Mouse (Mus musculus) brain, adult 2 months (tissue): ENCODE results near the gene Gm49486.
"Not testable (repeated sequence)": the region's sequence is repeated elsewhere in the genome, so short reads cannot be mapped to it uniquely, and the experiment has no call there.

Experiments used
- DNase-seq: peaks from one replicate; pipeline ENCODE4 v3.0.0; 2011; ENCODE audit warnings: low read depth, low spot score

Gm49486 gene

DNA sequence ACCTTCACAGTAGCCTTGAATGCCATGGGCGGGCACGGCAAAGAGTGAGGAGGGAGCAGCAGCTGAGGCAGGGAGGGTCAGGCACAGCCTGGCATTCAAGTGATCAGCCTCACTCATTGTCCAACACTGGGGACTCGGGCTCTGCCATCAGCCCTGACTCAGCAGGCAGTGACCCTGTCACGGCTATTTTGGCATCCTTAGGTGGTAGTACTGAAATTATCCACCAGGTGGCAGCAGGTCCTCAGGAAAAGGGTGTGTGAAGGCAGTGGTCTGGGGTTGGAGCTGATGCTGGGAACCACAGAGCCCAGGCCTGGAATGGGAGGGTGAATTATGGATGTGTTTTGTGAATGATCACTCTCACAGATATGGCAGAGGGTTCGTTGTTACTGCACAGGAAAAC is 4.5 kb upstream of the Gm49486 start:
- DNase-seq, result peak; percentile 93

DNA sequence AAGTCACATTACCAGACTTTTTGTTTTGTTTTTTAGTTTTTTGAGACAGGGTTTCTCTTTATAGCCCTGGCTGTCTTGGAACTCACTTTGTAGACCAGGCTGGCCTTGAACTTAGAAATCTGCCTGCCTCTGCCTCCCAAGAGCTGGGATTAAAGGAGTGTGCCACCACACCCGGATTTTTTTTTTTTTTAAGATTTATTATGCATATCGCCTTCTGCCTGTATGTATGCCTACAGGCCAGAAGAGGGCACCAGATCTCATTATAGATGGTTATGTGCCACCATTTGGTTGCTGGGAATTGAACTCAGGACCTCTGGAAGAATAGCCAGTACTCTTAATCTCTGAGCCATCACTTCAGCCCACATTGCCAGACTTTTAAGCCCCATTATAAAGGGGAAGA is 3.4 kb upstream of the Gm49486 start:
- DNase-seq, result not testable (repeated sequence)

DNA sequence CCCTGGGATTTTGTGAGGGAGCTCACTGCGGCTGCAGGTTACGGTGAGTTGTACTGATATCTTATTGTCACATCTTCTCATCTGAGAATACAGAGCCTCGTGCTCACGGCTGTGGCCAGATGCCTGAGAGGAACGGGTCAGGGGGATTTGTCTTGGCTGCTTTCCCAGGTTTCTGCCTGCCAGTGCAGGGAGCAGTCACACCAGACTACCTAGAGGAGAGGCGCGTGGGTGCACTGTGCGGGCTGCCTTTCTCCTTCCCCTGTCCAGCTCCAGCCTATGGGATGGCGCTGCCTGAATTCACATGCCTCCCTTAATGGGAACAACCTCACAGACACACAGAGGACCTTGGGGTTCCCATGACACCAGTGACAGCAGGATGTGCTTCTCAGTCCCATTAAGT is 6.1 kb downstream of the Gm49486 start:
- no peak for DNase-seq

DNA sequence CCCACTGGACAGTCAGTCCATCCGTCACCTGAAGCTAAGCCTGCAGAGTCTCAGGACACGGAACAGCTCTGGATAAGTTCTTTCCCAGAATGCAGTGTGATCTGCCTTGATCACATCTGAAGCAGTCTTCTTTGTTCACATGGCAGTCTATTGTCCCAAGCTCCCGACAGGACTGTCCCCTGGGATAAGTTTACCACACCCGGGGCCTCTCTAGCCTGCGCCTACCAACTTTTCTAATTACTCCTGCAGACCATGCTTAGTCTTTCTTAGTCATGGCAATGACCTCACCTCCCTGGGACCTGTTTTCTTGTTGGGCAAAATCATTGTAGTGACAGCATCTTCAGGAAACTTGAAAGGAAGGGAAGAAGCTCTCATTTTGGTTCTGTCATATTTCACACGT is 8.8 kb downstream of the Gm49486 start:
- no peak for DNase-seq

DNA sequence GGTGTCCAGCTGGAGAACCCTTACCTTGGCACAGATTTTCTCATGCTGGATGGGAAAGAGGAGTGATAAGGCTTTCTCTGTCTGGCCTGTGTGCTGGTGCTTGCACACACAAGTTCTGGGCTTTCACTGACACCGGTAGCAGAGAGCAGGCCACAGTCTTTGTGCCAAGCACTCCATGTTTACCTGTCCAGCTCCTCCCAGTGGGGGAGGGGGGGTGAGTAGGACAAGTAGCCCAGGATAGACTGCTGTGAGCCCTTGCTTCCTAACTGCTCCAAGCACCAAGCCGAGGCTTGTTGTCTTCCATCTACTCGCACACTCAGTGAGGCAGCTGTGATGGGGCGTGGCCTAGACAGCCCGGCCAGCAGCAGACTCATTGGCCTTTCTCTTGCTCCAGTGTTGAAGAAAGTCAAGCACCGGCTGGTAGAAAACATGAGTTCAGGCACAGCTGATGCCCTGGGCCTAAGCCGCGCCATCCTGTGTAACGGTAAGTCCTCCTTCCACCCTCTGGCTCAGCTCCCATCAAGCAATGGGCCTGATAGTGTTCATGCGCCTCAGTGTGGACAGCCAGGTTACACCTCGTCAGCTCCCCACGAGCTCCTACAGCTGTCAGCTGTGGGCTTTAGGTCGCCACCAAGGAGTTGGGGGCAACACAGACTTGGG is 13.5 kb downstream of the Gm49486 start:
- DNase-seq, result peak; percentile 31

DNA sequence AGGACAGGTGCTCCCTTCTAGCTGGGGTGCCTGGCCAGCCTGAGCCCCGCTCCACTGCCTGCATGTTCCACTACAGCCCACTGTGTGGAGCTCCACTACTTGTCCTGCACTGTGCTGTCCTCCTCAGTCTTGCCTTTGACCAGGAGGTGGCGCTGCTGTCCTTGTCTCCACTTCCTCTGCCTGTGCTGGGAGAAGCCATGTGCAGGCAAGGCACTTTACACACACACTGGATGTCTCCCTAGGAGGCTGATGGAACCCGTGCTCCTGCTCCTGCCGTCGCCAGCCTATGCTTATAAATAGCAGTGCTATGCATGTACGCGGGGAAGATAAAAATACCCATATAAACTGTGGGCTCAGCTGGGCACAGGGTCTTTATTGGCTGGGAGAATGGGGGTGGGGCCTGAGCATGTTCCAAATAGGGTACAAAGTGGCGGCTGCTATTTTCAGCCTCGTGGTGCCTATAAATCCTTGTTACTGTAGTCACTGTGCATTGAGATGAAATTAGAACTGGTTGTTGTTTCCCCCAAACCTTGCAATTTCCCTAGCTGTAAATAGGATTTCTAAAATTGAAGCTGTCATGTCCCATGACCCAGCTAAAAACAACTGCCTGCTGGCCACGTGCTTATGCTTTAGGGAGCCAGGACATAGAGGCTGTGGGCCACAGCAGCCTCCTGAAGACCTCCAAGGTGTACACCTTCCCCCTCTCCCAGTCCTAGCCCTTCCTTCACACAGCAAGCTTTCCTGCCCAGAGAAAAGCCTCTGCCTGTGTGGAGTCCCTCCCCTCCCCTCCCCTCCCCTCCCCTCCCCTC is 14.2 kb downstream of the Gm49486 start:
- peak; percentile 99 for DNase-seq

DNA sequence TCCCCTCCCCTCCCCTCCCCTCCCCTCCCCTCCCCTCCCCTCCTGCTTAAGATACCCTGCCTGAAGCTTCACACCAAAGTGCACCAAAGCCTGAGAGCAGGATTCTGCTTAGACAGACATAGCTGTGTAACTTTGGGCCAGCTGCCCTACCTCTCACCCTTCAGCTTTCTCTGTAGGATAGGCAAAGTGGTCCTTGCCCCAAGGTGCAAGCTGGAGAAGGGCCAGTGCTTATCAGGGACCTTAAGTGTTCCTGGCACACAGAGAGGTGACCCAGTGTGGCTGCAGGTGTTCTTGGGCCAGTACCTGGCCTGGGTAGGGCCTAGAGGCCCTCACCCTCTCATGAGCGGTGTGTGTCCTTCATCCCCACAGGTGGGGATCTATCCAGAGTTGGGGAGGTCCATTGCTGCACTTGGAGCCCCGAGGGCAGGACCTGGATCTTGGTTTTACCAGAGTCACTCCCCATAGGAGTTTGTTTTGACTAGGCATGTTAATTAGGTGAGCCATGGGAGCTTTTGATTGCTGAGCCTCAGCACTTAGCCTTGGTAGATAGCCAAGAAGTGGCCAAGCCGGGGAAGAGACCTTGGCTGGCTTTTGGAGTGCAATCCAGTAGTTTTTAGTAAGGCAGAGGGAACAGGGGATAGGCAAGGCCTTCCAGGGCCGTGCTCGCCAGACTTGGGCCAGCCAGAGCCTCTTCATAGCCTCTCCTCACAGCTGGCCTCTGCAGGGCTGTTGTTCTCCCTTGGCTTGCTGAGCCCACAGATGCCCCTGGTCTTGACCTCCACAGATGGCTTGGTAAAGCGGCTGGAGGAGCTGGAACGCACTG is 15.1 kb downstream of the Gm49486 start:
- DNase-seq, result no peak

DNA sequence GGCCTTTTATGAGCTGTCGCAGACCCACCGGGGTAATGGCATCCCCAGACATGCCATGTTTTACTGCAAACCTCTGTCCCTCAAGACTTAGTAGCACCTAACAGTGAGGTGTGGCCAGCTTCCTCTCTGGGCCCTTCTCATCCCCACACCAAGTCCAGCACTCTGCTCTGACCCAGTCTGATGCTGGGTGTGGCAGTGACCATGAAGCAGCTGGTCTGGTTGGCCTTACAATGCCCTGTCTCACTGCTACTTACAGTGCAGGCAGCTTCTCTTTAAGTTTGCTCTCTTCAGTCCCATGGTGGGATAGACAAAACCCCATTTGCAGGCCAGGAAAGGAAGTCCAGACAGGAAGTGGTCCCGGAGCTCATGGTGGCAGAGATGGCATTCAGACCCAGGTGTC is 16.1 kb downstream of the Gm49486 start:
- DNase-seq, result no peak

DNA sequence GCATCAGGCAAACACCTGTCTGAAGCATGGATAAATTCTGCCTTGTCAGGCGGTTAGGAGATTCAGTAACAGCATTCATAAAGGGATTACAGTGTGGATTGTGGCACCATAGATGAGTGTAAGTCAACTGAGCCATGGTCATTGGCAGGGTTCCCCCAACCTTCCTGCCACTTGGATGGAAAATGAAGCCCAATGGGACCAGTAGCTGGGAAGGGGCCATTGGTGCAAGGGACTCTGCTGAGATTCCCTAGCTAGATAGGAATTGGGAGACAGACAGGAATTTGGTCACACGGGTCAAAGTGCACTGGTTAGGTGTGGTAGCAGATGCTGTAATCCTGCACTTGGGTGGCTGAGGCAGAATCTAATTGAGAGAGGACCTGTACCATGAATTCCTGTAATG is 21.0 kb downstream of the Gm49486 start:
- DNase-seq, result no peak

DNA sequence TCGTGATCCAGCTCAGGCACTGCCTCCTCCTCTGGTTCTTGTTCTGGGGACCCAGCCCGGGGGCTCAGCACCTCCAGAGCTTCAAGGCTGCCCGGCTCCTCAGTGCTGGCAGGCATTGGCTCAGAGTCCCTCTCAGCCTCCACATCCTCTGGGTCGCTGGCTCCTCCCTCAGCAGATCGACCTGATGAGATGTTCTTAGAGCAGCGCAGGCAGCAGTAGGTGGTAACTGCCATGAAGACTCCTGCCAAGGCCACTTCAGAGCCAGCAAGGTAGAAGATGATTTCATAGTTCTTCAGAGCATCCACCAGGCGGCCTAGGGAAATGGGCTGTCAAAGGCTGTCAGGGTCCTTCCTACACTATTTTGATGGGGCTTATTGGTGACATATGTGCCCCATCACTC is 22.0 kb downstream of the Gm49486 start:
- DNase-seq, result peak; percentile 74

DNA sequence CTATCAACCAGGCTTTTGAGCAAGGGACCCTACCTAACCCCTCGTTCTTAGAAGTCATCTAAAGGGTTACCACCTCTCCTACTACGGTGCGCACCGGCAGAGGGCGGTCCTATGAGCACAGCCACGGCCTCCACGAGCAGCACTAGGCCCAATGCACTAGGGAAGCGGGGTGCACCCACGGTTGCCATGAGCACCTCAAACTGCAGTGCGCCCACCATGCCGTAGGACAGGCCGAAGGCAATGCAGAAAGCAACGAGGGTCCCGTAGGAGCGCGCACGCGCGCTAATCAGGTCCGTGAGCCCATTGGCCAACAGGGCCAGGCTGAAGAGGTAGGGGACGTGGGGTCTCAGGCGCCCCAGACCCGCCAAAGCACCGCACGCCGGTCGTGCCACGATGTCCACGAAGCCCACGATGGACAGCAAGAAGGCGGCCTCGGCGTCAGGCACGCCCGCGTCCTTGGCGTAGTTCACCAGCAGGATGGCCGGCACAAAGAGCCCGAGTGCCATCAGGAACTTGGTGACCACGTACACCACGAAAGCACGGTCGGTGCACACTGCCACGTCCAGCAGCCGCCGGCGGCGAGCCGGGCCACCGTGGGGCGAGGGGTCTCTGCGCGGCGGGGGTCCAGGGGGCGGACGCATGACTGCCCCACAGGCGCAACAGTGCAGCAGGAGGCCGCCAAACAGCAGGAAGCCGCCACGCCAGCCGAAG is 22.7 kb downstream of the Gm49486 start:
- peak; percentile 59 for DNase-seq

DNA sequence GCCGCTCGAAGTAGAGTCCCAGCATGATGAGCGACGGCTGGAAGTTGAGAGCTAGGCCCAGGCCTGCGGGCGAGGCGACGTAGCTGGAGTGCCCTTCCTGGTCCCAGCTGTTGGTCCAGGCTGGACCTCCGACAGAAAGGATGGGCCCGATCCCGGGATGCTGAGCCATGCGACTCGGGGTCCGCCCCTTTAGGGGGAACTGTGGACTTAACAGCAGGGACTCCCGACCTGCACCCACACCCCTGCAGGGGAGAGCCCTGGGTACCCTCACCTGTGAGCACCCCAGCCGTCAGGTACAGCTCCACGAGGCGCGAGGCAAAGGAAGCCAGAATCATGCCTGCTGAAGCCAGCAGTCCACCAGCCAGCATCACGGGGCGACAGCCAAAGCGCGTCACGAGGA is 23.4 kb downstream of the Gm49486 start:
- DNase-seq, result no peak

DNA sequence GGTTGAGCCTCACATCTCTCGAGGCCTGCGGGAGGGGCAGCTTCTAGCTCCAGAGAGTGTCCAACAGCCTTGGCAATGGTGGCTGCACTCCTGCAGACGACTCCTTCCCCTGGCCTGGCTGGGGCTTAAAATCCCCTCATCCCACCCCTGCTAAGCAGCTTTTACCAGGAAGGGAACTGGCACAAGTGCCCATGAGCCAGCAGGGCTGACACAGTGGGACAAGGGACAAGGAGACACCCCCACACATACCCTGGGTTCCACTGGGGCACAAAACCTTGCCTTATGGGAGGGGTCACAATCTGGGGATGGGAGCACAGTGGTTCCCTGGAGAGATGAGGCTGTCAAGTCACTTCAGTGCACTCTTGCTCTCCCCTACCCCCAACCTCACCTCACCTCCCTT is 25.5 kb downstream of the Gm49486 start, which contains the start of gene Slc16a8:
Slc16a8 (minus strand) TSS at position 101 of the 400 bp plus-strand sequence.
- DNase-seq, result no peak

DNA sequence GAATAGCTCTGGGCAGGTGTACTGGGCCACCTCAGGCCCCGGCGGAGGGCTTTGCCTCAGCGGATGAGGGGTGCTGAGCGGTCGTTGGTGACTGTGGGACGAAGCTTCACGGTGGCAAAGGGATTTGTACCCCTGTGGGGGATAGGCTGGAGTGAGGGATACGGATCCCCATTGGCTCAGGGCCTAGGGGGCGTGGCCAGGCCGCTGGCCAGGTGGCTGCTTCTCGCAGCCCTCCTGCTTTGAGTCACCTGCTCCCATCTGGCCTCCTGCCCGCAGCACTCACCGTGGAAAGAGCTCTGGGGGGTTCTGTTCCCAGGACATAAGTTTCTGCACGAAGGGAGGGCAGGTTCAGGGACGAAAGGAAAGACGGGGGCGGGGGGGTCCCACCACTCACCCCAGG is 29.3 kb downstream of the Gm49486 start:
- no peak for DNase-seq

DNA sequence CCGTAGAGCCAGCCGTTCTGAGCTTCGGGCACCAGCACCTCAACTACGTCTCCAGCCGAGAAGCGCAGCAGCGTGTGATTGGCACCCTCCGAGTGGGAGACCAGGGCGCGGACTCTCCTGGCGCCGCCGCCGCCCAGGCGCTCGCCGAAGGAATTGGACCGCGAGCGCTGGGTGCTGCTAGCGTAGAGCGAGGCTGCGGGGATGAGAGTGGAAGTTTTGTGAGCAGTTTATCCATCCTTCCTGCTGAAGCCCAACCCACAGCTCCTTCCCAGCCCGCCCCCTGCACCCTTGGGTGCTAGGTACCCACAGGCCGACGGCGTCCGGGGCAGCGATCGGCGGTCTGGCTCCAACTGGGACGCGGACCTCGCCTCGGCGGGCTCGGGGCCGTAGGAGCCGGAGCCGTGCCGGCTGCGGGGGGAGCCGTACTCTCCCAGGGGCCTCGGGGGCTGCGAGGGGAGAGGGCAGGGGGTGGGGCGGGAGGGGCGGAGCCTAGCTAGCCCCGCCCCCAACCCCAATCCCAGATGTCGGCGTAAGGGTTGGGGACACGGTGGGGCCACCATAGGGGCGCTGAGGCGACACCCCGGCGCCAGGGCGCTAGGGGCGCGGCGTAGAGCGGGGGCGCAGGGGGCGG is 32.0 kb downstream of the Gm49486 start:
- DNase-seq, result peak; percentile 75

DNA sequence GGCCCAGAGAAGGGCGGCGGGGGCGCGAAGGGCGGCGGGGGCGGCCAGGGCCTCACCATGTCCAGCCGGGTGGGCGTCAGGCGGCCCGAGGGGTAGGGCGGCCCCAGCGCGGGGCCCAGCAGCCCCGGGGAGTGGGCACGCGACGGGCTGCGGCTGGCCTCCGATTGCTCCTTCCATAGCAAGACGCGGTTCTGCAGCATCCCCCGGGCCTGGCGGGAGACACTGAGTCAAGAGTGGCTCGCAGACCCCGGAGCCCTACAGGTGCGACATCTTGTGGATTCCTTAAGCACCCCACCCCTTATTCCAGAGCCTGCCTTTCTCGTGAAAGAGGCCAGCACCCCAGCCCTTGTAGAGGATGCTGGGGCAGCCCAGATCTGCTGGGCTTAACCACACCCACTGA is 32.6 kb downstream of the Gm49486 start:
- no peak for DNase-seq

DNA sequence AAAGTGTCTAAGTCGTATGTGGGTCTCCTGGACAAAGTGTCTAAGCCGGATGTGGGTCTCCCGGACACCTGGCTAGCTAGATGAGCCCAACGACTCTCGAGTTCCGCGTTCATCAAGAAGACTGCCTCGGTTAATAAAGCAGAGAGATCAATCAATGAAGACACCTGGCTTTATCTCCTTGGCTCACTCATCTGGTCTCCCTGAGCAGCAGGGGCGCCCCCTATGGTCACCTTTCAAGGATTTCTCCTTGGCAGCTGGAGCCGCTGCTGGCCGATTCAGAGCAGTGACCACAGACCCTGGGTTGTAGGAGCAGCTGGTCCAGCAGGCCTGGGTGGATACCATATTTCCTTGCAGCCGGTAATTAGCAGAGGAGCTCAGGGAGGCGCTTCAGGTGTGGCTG is 33.2 kb downstream of the Gm49486 start:
- peak; percentile 35 for DNase-seq

DNA sequence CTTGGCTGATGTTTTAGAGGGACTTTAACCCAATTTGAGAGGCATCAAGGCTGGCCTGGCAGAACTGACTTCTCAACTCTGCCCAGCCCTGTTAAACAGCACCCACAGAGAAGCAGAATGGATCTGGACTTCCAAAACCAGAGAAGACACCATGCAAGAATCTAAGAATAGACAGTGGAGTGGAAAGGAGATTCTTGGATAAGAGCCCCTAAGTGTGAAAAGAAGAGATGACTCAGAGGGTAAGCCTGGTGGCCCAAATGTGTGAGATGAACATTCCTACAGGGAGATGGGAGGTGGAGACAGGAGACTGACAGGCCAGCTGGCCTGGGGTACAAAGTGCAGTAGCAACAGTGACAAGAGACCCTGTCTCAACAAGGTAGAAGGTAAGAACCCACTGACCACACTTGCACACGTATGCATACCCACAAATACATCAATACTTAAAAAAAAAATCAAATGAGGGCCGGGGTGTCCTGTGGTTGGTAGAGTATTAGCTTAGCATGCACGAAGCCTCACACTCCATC is 33.7 kb downstream of the Gm49486 start:
- peak; percentile 39 for DNase-seq

DNA sequence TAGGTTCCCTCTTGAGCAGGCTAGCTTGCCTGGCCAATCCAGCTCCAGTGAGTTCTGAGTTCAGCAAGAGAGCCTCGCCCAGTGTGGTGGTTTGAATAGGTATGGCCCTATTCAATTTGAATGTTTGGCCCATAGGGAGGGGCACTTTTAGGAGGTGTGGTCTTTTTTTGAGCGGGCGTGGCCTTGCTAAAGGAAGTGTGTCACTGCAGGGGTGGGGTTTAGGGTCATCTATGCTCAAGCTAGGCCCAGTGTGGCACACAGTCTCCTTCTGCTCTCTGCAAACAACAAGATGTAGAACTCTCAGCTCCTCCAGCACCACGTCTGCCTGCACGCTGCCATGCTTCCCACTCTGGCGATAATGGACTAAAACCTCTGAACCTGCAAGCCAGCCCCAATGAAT is 34.5 kb downstream of the Gm49486 start:
- DNase-seq, result no peak

DNA sequence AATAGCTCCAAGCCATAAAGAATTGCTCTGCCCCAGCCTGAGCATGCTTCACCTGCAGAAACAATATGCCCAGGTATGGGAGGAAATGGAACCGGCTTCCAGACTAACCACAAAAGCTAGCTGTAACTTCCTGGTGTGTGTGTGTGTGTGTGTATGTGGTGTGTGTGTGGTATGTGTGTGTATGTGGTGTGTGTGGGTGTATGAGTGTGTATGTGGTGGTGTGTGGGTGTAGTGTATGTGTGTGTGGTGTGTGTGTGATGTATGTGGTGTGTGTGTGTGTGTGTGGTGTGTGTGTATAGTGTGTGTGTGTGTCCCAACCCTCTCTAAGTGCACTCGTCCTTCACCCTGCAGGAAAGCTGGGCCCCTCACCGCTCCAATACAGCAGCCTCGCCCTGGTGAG is 36.2 kb downstream of the Gm49486 start:
- no peak for DNase-seq

DNA sequence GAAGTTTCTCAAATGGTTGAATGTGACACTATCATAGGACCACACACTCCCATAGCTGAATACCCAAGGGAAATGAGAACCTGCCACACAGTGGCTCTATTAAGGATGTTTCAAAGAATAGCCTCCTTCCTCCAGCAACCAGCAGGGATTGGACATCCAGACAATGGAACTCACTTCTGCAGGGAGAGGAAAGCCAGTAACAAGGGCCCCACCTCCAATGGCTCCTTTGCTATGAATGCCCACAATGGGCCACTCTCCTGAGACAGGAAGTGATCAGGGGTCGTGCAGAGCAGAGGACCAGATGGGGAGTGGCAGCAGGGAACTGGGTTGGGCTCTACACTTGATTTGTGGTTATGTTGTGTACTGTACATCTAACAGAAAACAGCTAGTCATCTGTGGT is 39.3 kb downstream of the Gm49486 start:
- no peak for DNase-seq
